Mouse (Mus musculus) ES-E14 (cell line): ENCODE data around the gene Rcsd1.
"Not testable (repeated sequence)": the region's sequence is repeated elsewhere in the genome, so short reads cannot be mapped to it uniquely, and the experiment has no call there.

ENCODE experiments used
- CHD2 ChIP-seq: IDR thresholded peaks from 2 replicates; pipeline ENCODE4 v1.6.1; 2014; ENCODE audit warnings: mild to moderate bottlenecking, low read depth, low read length, inconsistent platforms
- HCFC1 ChIP-seq: IDR thresholded peaks from 2 replicates; pipeline ENCODE4 v1.6.1; 2012; ENCODE audit warnings: low read length, inconsistent platforms, borderline replicate concordance; ENCODE audit not compliant: insufficient read depth
- MAFK ChIP-seq: IDR thresholded peaks from 2 replicates; pipeline ENCODE4 v1.6.1; 2014; ENCODE audit warnings: mild to moderate bottlenecking, low read depth, low read length, inconsistent platforms; ENCODE audit not compliant: insufficient read depth
- ZC3H11A ChIP-seq: IDR thresholded peaks from 2 replicates; pipeline ENCODE4 v1.6.1; 2012; ENCODE audit warnings: low read depth, mild to moderate bottlenecking, inconsistent platforms, low read length, borderline replicate concordance
- ZNF384 ChIP-seq: IDR thresholded peaks from 2 replicates; pipeline ENCODE4 v1.6.1; 2012; ENCODE audit warnings: low read depth, low read length, inconsistent platforms

- TF ChIP-seq MAFK, CHD2, ZC3H11A, ZNF384, HCFC1: not testable (repeated sequence)
Measured at GRCm38 (mm10) chr1:165680086-165680485, 29.5 kb downstream of the Rcsd1 start.
